ENCODE assay signal across 32 mouse cellular contexts in genomic region chr10:21561181-21561580, GRCm38 (mm10). TPM values are rescaled to one million over a fixed set of nuclear protein-coding genes. Genes with fewer than 3 reads are reported as not detected.
DNase-seq lines count a peak whose midpoint lies in the region; TF ChIP-seq lines count a peak whose summit lies in the region.
"Had no signal": no experiment of that assay in that cellular context is flagged by ENCODE, and none has a peak within 500 bp of the region (broad histone marks: within the 10 kb centered on the region; RNA-seq: fewer than 3 reads in every experiment).

No protein-coding gene starts in this region.

- no peak for TF ChIP-seq POLR2A in cortical plate, adult 2 months (IDR thresholded peaks at IDR 0.05; ENCODE audit: extremely low read depth, insufficient read depth, low read length)

- H3K27ac ChIP-seq in left cerebral cortex, adult 2 months, result peak overlapping the region; percentile 11
- peak overlapping the region; percentile 71 for H3K27ac ChIP-seq in cortical plate, adult 2 months (ENCODE audit: insufficient read depth, low read length)
- H3K27ac ChIP-seq: embryonic facial prominence, embryonic 12.5 days; embryonic facial prominence, embryonic 15.5 days; gastrocnemius, adult 2 months; hindbrain, embryonic 14.5 days; hindbrain, postnatal 0 days had no signal

- TF ChIP-seq CTCF in left cerebral cortex, adult 2 months (IDR thresholded peaks at IDR 0.05), result peak; percentile 27
- TF ChIP-seq CTCF in cortical plate, adult 2 months (IDR thresholded peaks at IDR 0.05; ENCODE audit: extremely low read depth, insufficient read depth, low read length), result no peak

- H3K4me3 ChIP-seq in left cerebral cortex, adult 2 months, result no peak overlapping the region
- H3K4me3 ChIP-seq in cortical plate, adult 2 months (ENCODE audit: insufficient read depth, low read length), result no peak overlapping the region
- H3K4me3 ChIP-seq: embryonic facial prominence, embryonic 12.5 days; embryonic facial prominence, embryonic 15.5 days; gastrocnemius, adult 2 months had no signal

- intact Hi-C loops in left cerebral cortex, adult 2 months (cut with DNase I), result loop anchor here (5.0 kb wide), 2 partner anchors 34 to 79 kb away; no protein-coding TSS in a partner anchor
- intact Hi-C loops in left cerebral cortex, postnatal 4 days (cut with DNase I), result no loop called here

- peaks cover 7% of the 10 kb centered on the region for H3K4me1 ChIP-seq in cortical plate, adult 2 months (ENCODE audit: control insufficient read depth, insufficient read depth, low read length)
- H3K4me1 ChIP-seq: embryonic facial prominence, embryonic 12.5 days; embryonic facial prominence, embryonic 15.5 days had no signal

- DNase-seq in frontal cortex, postnatal 36 days (ENCODE audit: low spot score in 2 of 2), result peak; percentile 15 to 45
- no peak for DNase-seq in frontal cortex, postnatal 14 days (ENCODE audit: low spot score in 2 of 2)
- no peak for DNase-seq in left cerebral cortex, adult 2 months (ENCODE audit: extremely low spot score in 1 of 2, low spot score in 2 of 2)
- DNase-seq in left cerebral cortex, postnatal 4 days, result no peak
- peak; percentile 69 for DNase-seq in brain, adult 2 months (ENCODE audit: low read depth, low spot score)
- no peak for DNase-seq in kidney, adult 11 months
- DNase-seq: adrenal gland, adult 8-10 months; adrenal gland, postnatal 25 days; cerebellum, adult 18-20 months; cerebellum, adult 9-10 months; cerebellum, postnatal 14 days; forebrain, postnatal 0 days; gastrocnemius, adult 2 months; gastrocnemius, postnatal 14 days; heart, postnatal 10 days; heart, postnatal 36 days; kidney, adult 2 months had no signal

RNA-seq across cellular contexts. Expression of gene 1700020N01Rik, which starts 31.8 kb away (rescaled TPM):
- total RNA-seq in left cerebral cortex, adult 2 months (2021), result not detected
- not detected for total RNA-seq in left cerebral cortex, postnatal 4 days (2021)
- polyA plus RNA-seq in cortical plate, adult 2 months (2012; rRNA removed), result not detected in 2 replicates
- total RNA-seq: adrenal gland, adult 8-10 months; forebrain, postnatal 0 days; gastrocnemius, adult 2 months; gastrocnemius, postnatal 14 days; heart, adult 8-10 months; heart, postnatal 10 days; heart, postnatal 36 days; hindbrain, postnatal 0 days; MEL had no signal
- polyA plus RNA-seq: C2C12; CD4-positive, CD25-positive, alpha-beta regulatory T cell, adult 4 months; embryonic facial prominence, embryonic 12.5 days; embryonic facial prominence, embryonic 15.5 days; forebrain, embryonic 11.5 days; forebrain, embryonic 14.5 days; forebrain, postnatal 0 days; gonadal fat pad, adult 2 months; hindbrain, embryonic 11.5 days; hindbrain, embryonic 14.5 days; hindbrain, postnatal 0 days; inflammation-experienced regulatory T-cells, adult 6 months; intestine, embryonic 16.5 days had no signal

Comparison
In these comparisons a context has a peak if more than half of its experiments do, and no peak if none do; other contexts are left out.
1. DNase-seq: peak in frontal cortex, postnatal 36 days (2 of 2) and brain, adult 2 months (single experiment); none in frontal cortex, postnatal 14 days (0 of 2), left cerebral cortex, adult 2 months (0 of 2), left cerebral cortex, postnatal 4 days (single experiment) and kidney, adult 11 months (single experiment).